ENCODE assay signal across 15 mouse cellular contexts in the genomic region with DNA sequence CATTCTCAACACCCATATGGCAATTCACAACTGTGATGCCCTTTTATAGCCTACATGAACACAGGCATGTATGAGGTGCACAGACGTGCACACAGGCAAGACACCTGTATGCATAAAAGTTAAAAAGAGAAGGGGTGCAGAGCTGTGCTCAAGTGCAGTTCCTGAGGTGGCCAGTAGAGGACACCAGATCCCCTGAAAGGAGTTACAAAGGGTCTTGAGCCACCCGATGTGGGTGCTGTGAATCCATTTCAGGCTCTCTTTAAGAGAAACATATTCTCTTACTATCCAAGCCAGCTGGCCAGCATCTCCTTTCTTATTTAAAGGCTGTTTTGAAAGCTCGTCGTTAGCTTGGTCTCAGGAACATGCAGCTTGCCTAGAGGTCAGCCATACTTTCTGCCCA. TPM values are rescaled to one million over a fixed set of nuclear protein-coding genes. Genes with fewer than 3 reads are reported as not detected.
DNase-seq lines count a peak whose midpoint lies in the region; ATAC-seq and TF ChIP-seq lines count a peak whose summit lies in the region.
"Had no signal": no experiment of that assay in that cellular context is flagged by ENCODE, and none has a peak within 500 bp of the region (broad histone marks: within the 10 kb centered on the region; RNA-seq: fewer than 3 reads in every experiment).

No protein-coding gene starts in this region.

- WGBS in heart, embryonic 11.5 days (ENCODE audit: insufficient replicate concordance), result 95% methylated on average over 4 of the region's 4 CpGs
- 92% methylated on average over 4 of the region's 4 CpGs for WGBS in lung, postnatal 0 days

- H3K9me3 ChIP-seq in heart, embryonic 11.5 days (replicated peaks; ENCODE audit: control insufficient read depth, low read length), result no peaks in the 10 kb centered on the region
- no peaks in the 10 kb centered on the region for H3K9me3 ChIP-seq in lung, postnatal 0 days (ENCODE audit: low read length)
- H3K9me3 ChIP-seq in ES-E14 (ENCODE audit: control insufficient read depth, insufficient read depth, low read depth, low read length), result no peaks in the 10 kb centered on the region
- H3K9me3 ChIP-seq: heart, embryonic 10.5 days; liver, embryonic 15.5 days; midbrain, embryonic 12.5 days had no signal

- in situ Hi-C loops in ES-E14 (cut with MboI; ENCODE audit: low sequenced_read_pairs in 2 of 2, unreplicated experiment in 2 of 2), result loop anchor here in 1 of 2 experiments (10.0 kb wide), 2 partner anchors 98 to 368 kb away; partner anchors contain the start of genes Socs1 and Tnp2

- no peak overlapping the region for H3K27ac ChIP-seq in heart, embryonic 11.5 days (ENCODE audit: low read depth, low read length)
- no peak overlapping the region for H3K27ac ChIP-seq in lung, postnatal 0 days (ENCODE audit: low read length)
- H3K27ac ChIP-seq in ES-E14 (ENCODE audit: insufficient read depth, low read depth, low read length, poor library complexity, severe bottlenecking), result no peak overlapping the region
- H3K27ac ChIP-seq: heart, embryonic 10.5 days; liver, embryonic 15.5 days; midbrain, embryonic 12.5 days had no signal

- peak; percentile 66 for TF ChIP-seq CTCF in lung, postnatal 0 days (IDR thresholded peaks at IDR 0.05)

- ATAC-seq in heart, embryonic 11.5 days (replicated peaks; ENCODE audit: insufficient number of reproducible peaks, low FRiP score, low TSS enrichment), result no peak
- ATAC-seq in lung, postnatal 0 days, result no peak
- ATAC-seq: forebrain, embryonic 14.5 days had no signal

- H3K4me1 ChIP-seq in heart, embryonic 11.5 days (ENCODE audit: control insufficient read depth, insufficient read depth, low read length), result peaks cover 6% of the 10 kb centered on the region; the same call in 1 of the 2 replicates
- H3K4me1 ChIP-seq in lung, postnatal 0 days (ENCODE audit: insufficient read depth, low read depth, low read length), result no peaks in the 10 kb centered on the region
- peaks cover 0 to 4% of the 10 kb centered on the region in 2 experiments; a peak in 1 of 4 replicates for H3K4me1 ChIP-seq in ES-E14 (ENCODE audit: control insufficient read depth in 2 of 2, insufficient read depth in 2 of 2, low read length in 2 of 2, poor library complexity in 1 of 2)

- no peak for TF ChIP-seq EP300 in lung, postnatal 0 days (IDR thresholded peaks at IDR 0.05)

- H3K36me3 ChIP-seq in heart, embryonic 11.5 days (ENCODE audit: control insufficient read depth, insufficient read depth, low read length), result peaks cover 16% of the 10 kb centered on the region
- H3K36me3 ChIP-seq in lung, postnatal 0 days (ENCODE audit: insufficient read depth, low read length), result peaks cover 12% of the 10 kb centered on the region; the same call in 1 of the 2 replicates
- peaks cover 50% of the 10 kb centered on the region for H3K36me3 ChIP-seq in ES-E14 (ENCODE audit: control insufficient read depth, insufficient read depth, low read length, poor library complexity, severe bottlenecking)

- H3K9ac ChIP-seq in heart, embryonic 11.5 days (ENCODE audit: low read depth, low read length), result no peak overlapping the region
- H3K9ac ChIP-seq in lung, postnatal 0 days (replicated peaks; ENCODE audit: low read depth), result no peak overlapping the region
- no peak overlapping the region for H3K9ac ChIP-seq in ES-E14 (ENCODE audit: insufficient read depth, low read depth, low read length, poor library complexity, severe bottlenecking)
- H3K9ac ChIP-seq: liver, embryonic 15.5 days; midbrain, embryonic 12.5 days had no signal

- no peaks in the 10 kb centered on the region for H3K27me3 ChIP-seq in heart, embryonic 11.5 days (ENCODE audit: control insufficient read depth, insufficient read depth, low read length)
- H3K27me3 ChIP-seq in lung, postnatal 0 days (replicated peaks; ENCODE audit: insufficient read depth, low read length), result no peaks in the 10 kb centered on the region
- H3K27me3 ChIP-seq: liver, embryonic 15.5 days; midbrain, embryonic 12.5 days had no signal

- no peak overlapping the region for H3K4me2 ChIP-seq in heart, embryonic 11.5 days
- no peak overlapping the region for H3K4me2 ChIP-seq in lung, postnatal 0 days (replicated peaks; ENCODE audit: low read depth, low read length)
- H3K4me2 ChIP-seq: liver, embryonic 15.5 days; midbrain, embryonic 12.5 days had no signal

- H3K4me3 ChIP-seq in heart, embryonic 11.5 days (ENCODE audit: low read depth, low read length), result no peak overlapping the region
- no peak overlapping the region for H3K4me3 ChIP-seq in lung, postnatal 0 days (ENCODE audit: low read depth, low read length)
- no peak overlapping the region for H3K4me3 ChIP-seq in ES-E14 (ENCODE audit: insufficient read depth in 1 of 2, low read depth in 1 of 2, low read length in 2 of 2, poor library complexity in 1 of 2, severe bottlenecking in 1 of 2)
- H3K4me3 ChIP-seq: heart, embryonic 10.5 days; liver, embryonic 15.5 days; midbrain, embryonic 12.5 days had no signal

- DNase-seq in heart, adult 11 months, result peak; percentile 80
- no peak for DNase-seq in lung, postnatal 0 days (ENCODE audit: low spot score)
- no peak for DNase-seq in lung, postnatal 10 days
- peak; percentile 39 for DNase-seq in ES-E14 (ENCODE audit: low read depth, low spot score)
- peak; percentile 44 for DNase-seq in naive thymus-derived CD4-positive, alpha-beta T cell, adult 2 months (ENCODE audit: low read depth)
- no peak for DNase-seq in embryo, embryonic 11 days
- no peak for DNase-seq in cerebellum, postnatal 36 days
- DNase-seq: adrenal gland, postnatal 25 days; kidney, adult 11 months; spleen, adult 18-20 months had no signal

TF ChIP-seq in ES-E14, 5 proteins besides CTCF, POLR2A, EP300 and RAD21:
- TF ChIP-seq MAFK (IDR thresholded peaks at IDR 0.05; ENCODE audit: insufficient read depth, low read depth, low read length) (no peak), CHD2 (IDR thresholded peaks at IDR 0.05; ENCODE audit: low read depth, low read length) (no peak), ZNF384 (IDR thresholded peaks at IDR 0.05; ENCODE audit: low read depth, low read length) (no peak), ZC3H11A (IDR thresholded peaks at IDR 0.05; ENCODE audit: borderline replicate concordance, low read depth, low read length) (no peak), HCFC1 (IDR thresholded peaks at IDR 0.05; ENCODE audit: borderline replicate concordance, insufficient read depth, low read length) (no peak)

RNA-seq across cellular contexts. Expression of gene Nubp1, which starts 5.1 kb away (rescaled TPM):
- 47.2 and 49.8 TPM in 2 replicates for polyA plus RNA-seq in heart, embryonic 11.5 days (2014; fragmentation: Nextera tagmentation; extraction: Ambion mirVana)
- polyA plus RNA-seq in lung, postnatal 0 days (2015; fragmentation: Nextera tagmentation; extraction: Ambion mirVana), result 31.2 and 31.6 TPM in 2 replicates
- 53.5 and 67.4 TPM in 2 replicates for total RNA-seq in ES-E14 (2012; rRNA removed)

RNA-seq across cellular contexts. Expression of gene Tekt5, which starts 21.6 kb away (rescaled TPM):
- polyA plus RNA-seq in heart, embryonic 11.5 days (2014; fragmentation: Nextera tagmentation; extraction: Ambion mirVana), result 0.17 and 0.23 TPM in 2 replicates
- polyA plus RNA-seq in lung, postnatal 0 days (2015; fragmentation: Nextera tagmentation; extraction: Ambion mirVana), result 9.9 and 11.7 TPM in 2 replicates
- 0.11 and 0.22 TPM in 2 replicates for total RNA-seq in ES-E14 (2012; rRNA removed)
- total RNA-seq: adrenal gland, postnatal 25 days had no signal

RNA-seq across cellular contexts. Expression of gene Tvp23a, which starts 30.3 kb away (rescaled TPM):
- polyA plus RNA-seq in heart, embryonic 11.5 days (2014; fragmentation: Nextera tagmentation; extraction: Ambion mirVana), result 4.5 and 6.3 TPM in 2 replicates
- 1.6 and 1.7 TPM in 2 replicates for polyA plus RNA-seq in lung, postnatal 0 days (2015; fragmentation: Nextera tagmentation; extraction: Ambion mirVana)
- 2.3 and 2.5 TPM in 2 replicates for total RNA-seq in ES-E14 (2012; rRNA removed)

Comparison
In these comparisons a context has a peak if more than half of its experiments do, and no peak if none do; other contexts are left out.
1. DNase-seq: peak in heart, adult 11 months (single experiment), ES-E14 (single experiment) and naive thymus-derived CD4-positive, alpha-beta T cell, adult 2 months (single experiment); none in lung, postnatal 0 days (single experiment), lung, postnatal 10 days (single experiment), embryo, embryonic 11 days (single experiment) and cerebellum, postnatal 36 days (0 of 2).